Mouse (Mus musculus) CD8-positive naive resting alpha-beta T cell, adult 2 months (primary cell): Measurements from ENCODE around the gene Szrd1.

Source experiments
- DNase-seq, 2 experiments: peaks; one replicate each; pipeline ENCODE4 v3.0.0; 2022; ENCODE audit warnings: low read depth in 2 of 2, low spot score in 2 of 2

Gene Szrd1

GRCm38 (mm10) chr4:141120700-141121099, 18.9 kb downstream of the Szrd1 start:
- peak; percentile 21 to 44 for DNase-seq

GRCm38 (mm10) chr4:141118691-141119090, 20.9 kb downstream of the Szrd1 start:
- no peak for DNase-seq

GRCm38 (mm10) chr4:141115398-141115797, 24.2 kb downstream of the Szrd1 start:
- DNase-seq = no peak

- no peak for DNase-seq
Observed at GRCm38 (mm10) chr4:141114521-141114981, 25.0 kb downstream of the Szrd1 start.

- DNase-seq = no peak
Observed at GRCm38 (mm10) chr4:141113831-141114230, 25.7 kb downstream of the Szrd1 start.

GRCm38 (mm10) chr4:141108196-141108732, 31.3 kb downstream of the Szrd1 start:
- no peak for DNase-seq

GRCm38 (mm10) chr4:141106526-141107183, 32.9 kb downstream of the Szrd1 start:
- no peak for DNase-seq

- no peak for DNase-seq
Observed at GRCm38 (mm10) chr4:141101855-141102254, 37.7 kb downstream of the Szrd1 start.

- DNase-seq = no peak
Observed at GRCm38 (mm10) chr4:141101291-141101690, 38.3 kb downstream of the Szrd1 start.

GRCm38 (mm10) chr4:141099956-141100355, 39.6 kb downstream of the Szrd1 start:
- no peak for DNase-seq

- DNase-seq = no peak
Observed at GRCm38 (mm10) chr4:141098935-141099334, 40.6 kb downstream of the Szrd1 start.

- DNase-seq = no peak
Observed at GRCm38 (mm10) chr4:141096710-141097109, 42.9 kb downstream of the Szrd1 start.

- no peak for DNase-seq
Observed at GRCm38 (mm10) chr4:141095016-141095415, 44.6 kb downstream of the Szrd1 start.

GRCm38 (mm10) chr4:141088714-141089113, 50.9 kb downstream of the Szrd1 start:
- no peak for DNase-seq

- DNase-seq = no peak
Observed at GRCm38 (mm10) chr4:141088033-141088432, 51.5 kb downstream of the Szrd1 start, which contains the start of gene Spata21. Gene Spata21, plus strand, starts transcription at chr4:141088333.

GRCm38 (mm10) chr4:141086862-141087261, 52.7 kb downstream of the Szrd1 start:
- no peak for DNase-seq

- DNase-seq = no peak
Observed at GRCm38 (mm10) chr4:141078510-141079137, 61.0 kb downstream of the Szrd1 start.

GRCm38 (mm10) chr4:141077681-141078509, 61.7 kb downstream of the Szrd1 start, which contains the start of gene Necap2:
Gene Necap2, minus strand, starts transcription at chr4:141078357.
- peak; percentile 95 to 96 for DNase-seq

GRCm38 (mm10) chr4:141076761-141077506, 62.6 kb downstream of the Szrd1 start:
- DNase-seq = no peak

- no peak for DNase-seq
Observed at GRCm38 (mm10) chr4:141074109-141074508, 65.5 kb downstream of the Szrd1 start.

GRCm38 (mm10) chr4:141073661-141074060, 65.9 kb downstream of the Szrd1 start:
- no peak for DNase-seq
